Mouse (Mus musculus) MEL (cell line): ENCODE data around the gene Cds2. TPM values are rescaled to one million over a fixed set of nuclear protein-coding genes. Genes with fewer than 3 reads are reported as not detected.

ENCODE experiments used
- DNase-seq: peaks from one replicate; pipeline ENCODE4 v3.0.0; 2011; ENCODE audit warnings: low read depth, low spot score
- H3K27ac ChIP-seq: 2 replicates; pipeline ENCODE4 v1.5.1; 2012; ENCODE audit warnings: low read depth, mild to moderate bottlenecking, control low read depth, low read length, moderate library complexity; ENCODE audit not compliant: control insufficient read depth
- H3K27me3 ChIP-seq, 2 experiments: fragments of 150-350 bp in 1 of 2; sonication (generic) in 1 of 2; 2 replicates each; pipeline ENCODE4 v1.6.1; 2012; ENCODE audit warnings: low read length in 2 of 2, mild to moderate bottlenecking in 2 of 2, improper control_type of control experiment in 1 of 2, moderate library complexity in 1 of 2; ENCODE audit not compliant: insufficient read depth in 2 of 2, control insufficient read depth in 1 of 2
- H3K36me3 ChIP-seq, 2 experiments: 2 replicates each; pipeline ENCODE4 v1.6.1; 2012 to 2014; ENCODE audit warnings: low read length in 2 of 2, improper control_type of control experiment in 1 of 2, inconsistent platforms in 1 of 2, mild to moderate bottlenecking in 1 of 2; ENCODE audit not compliant: insufficient read depth in 2 of 2, control insufficient read depth in 1 of 2
- H3K4me1 ChIP-seq, 2 experiments: fragments of 150-350 bp in 1 of 2; sonication (generic) in 1 of 2; 2 replicates each; pipeline ENCODE4 v1.6.1; 2012; ENCODE audit warnings: low read length in 2 of 2, improper control_type of control experiment in 1 of 2, mild to moderate bottlenecking in 1 of 2; ENCODE audit not compliant: insufficient read depth in 2 of 2, control insufficient read depth in 1 of 2
- H3K4me3 ChIP-seq, 2 experiments: fragments of 150-350 bp in 1 of 2; sonication (generic) in 1 of 2; 2 replicates each; pipeline ENCODE4 v1.5.1; 2012; ENCODE audit warnings: low read depth in 2 of 2, low read length in 2 of 2, mild to moderate bottlenecking in 2 of 2, moderate library complexity in 2 of 2, control low read depth in 1 of 2, improper control_type of control experiment in 1 of 2; ENCODE audit not compliant: control insufficient read depth in 1 of 2, insufficient read depth in 1 of 2
- H3K79me2 ChIP-seq: 2 replicates; pipeline ENCODE4 v1.6.1; 2012; ENCODE audit warnings: mild to moderate bottlenecking, low read length, moderate library complexity; ENCODE audit not compliant: control insufficient read depth, poor library complexity, insufficient read depth
- H3K9ac ChIP-seq: 2 replicates; pipeline ENCODE4 v1.6.1; 2012; ENCODE audit warnings: low read depth, mild to moderate bottlenecking, control low read depth, low read length, moderate library complexity; ENCODE audit not compliant: control insufficient read depth, poor library complexity, severe bottlenecking
- H3K9me3 ChIP-seq: fragments of 150-350 bp; sonication (generic); replicated peaks from 2 replicates; pipeline ENCODE4 v1.6.1; 2012; ENCODE audit warnings: mild to moderate bottlenecking, low read length, improper control_type of control experiment, moderate library complexity; ENCODE audit not compliant: insufficient read depth
- EP300 ChIP-seq, 2 experiments: IDR thresholded peaks; 2 replicates each; pipeline ENCODE4 v1.6.1; 2011; ENCODE audit warnings: improper control_type of control experiment in 2 of 2, low read length in 2 of 2, low read depth in 1 of 2, mild to moderate bottlenecking in 1 of 2
- ETS1 ChIP-seq: IDR thresholded peaks from 2 replicates; pipeline ENCODE4 v1.6.1; 2012; ENCODE audit warnings: low read depth, mild to moderate bottlenecking, inconsistent platforms, low read length, improper control_type of control experiment, moderate library complexity
- GABPA ChIP-seq: IDR thresholded peaks from 2 replicates; pipeline ENCODE4 v1.6.1; 2012; ENCODE audit warnings: low read depth, mild to moderate bottlenecking, inconsistent platforms, low read length, improper control_type of control experiment, moderate library complexity
- HCFC1 ChIP-seq: IDR thresholded peaks from 2 replicates; pipeline ENCODE4 v1.6.1; 2012; ENCODE audit warnings: low read depth, mild to moderate bottlenecking, inconsistent platforms, low read length, improper control_type of control experiment, moderate library complexity
- JUND ChIP-seq: IDR thresholded peaks from 2 replicates; pipeline ENCODE4 v1.6.1; 2011; ENCODE audit warnings: low read depth, mild to moderate bottlenecking, improper control_type of control experiment, low read length
- MAX ChIP-seq: IDR thresholded peaks from 2 replicates; pipeline ENCODE4 v1.6.1; 2011; ENCODE audit warnings: low read length, improper control_type of control experiment
- MAZ ChIP-seq: IDR thresholded peaks from 2 replicates; pipeline ENCODE4 v1.6.1; 2012; ENCODE audit warnings: low read depth, mild to moderate bottlenecking, inconsistent platforms, low read length, improper control_type of control experiment
- MEF2A ChIP-seq: IDR thresholded peaks from 2 replicates; pipeline ENCODE4 v1.6.1; 2014; ENCODE audit warnings: low read depth, mild to moderate bottlenecking, inconsistent platforms, low read length, improper control_type of control experiment; ENCODE audit not compliant: poor library complexity, insufficient replicate concordance, severe bottlenecking; ENCODE audit errors: extremely low read depth
- MXI1 ChIP-seq: IDR thresholded peaks from 2 replicates; pipeline ENCODE4 v1.6.1; 2011; ENCODE audit warnings: mild to moderate bottlenecking, low read depth, low read length, improper control_type of control experiment
- MYB ChIP-seq: IDR thresholded peaks from 2 replicates; pipeline ENCODE4 v1.6.1; 2011; ENCODE audit warnings: mild to moderate bottlenecking, low read depth, low read length, improper control_type of control experiment
- MYC ChIP-seq: IDR thresholded peaks from 2 replicates; pipeline ENCODE4 v1.6.1; 2011; ENCODE audit warnings: low read depth, mild to moderate bottlenecking, low read length, improper control_type of control experiment, moderate library complexity
- NRF1 ChIP-seq: IDR thresholded peaks from 2 replicates; pipeline ENCODE4 v1.6.1; 2014; ENCODE audit warnings: low read depth, mild to moderate bottlenecking, inconsistent platforms, low read length, improper control_type of control experiment, moderate library complexity; ENCODE audit not compliant: poor library complexity, insufficient read depth, severe bottlenecking
- POLR2AphosphoS2 ChIP-seq: IDR thresholded peaks from 2 replicates; pipeline ENCODE4 v1.6.1; 2011; ENCODE audit warnings: low read length, improper control_type of control experiment
- POLR2AphosphoS5 ChIP-seq: IDR thresholded peaks from 2 replicates; pipeline ENCODE4 v1.6.1; 2012; ENCODE audit warnings: low read depth, borderline replicate concordance, mild to moderate bottlenecking, inconsistent platforms, low read length, moderate library complexity, mixed read lengths
- RAD21 ChIP-seq: IDR thresholded peaks from 2 replicates; pipeline ENCODE4 v1.6.1; 2011; ENCODE audit warnings: mild to moderate bottlenecking, low read depth, low read length, improper control_type of control experiment
- RCOR1 ChIP-seq: IDR thresholded peaks from 2 replicates; pipeline ENCODE4 v1.6.1; 2012; ENCODE audit warnings: low read depth, mild to moderate bottlenecking, inconsistent platforms, low read length, improper control_type of control experiment
- SIN3A ChIP-seq: IDR thresholded peaks from 2 replicates; pipeline ENCODE4 v1.6.1; 2012; ENCODE audit warnings: low read length, improper control_type of control experiment, inconsistent platforms
- SMC3 ChIP-seq: IDR thresholded peaks from 2 replicates; pipeline ENCODE4 v1.6.1; 2011; ENCODE audit warnings: low read depth, low read length, improper control_type of control experiment
- TAL1 ChIP-seq: IDR thresholded peaks from 2 replicates; pipeline ENCODE4 v1.6.1; 2012; ENCODE audit warnings: mild to moderate bottlenecking, inconsistent platforms, low read length, moderate library complexity, mixed read lengths
- UBTF ChIP-seq: IDR thresholded peaks from 2 replicates; pipeline ENCODE4 v1.6.1; 2012; ENCODE audit warnings: low read depth, mild to moderate bottlenecking, inconsistent platforms, low read length, improper control_type of control experiment, moderate library complexity, borderline replicate concordance; ENCODE audit not compliant: insufficient read depth
- USF1 ChIP-seq: IDR thresholded peaks from 2 replicates; pipeline ENCODE4 v1.6.1; 2014; ENCODE audit warnings: low read depth, mild to moderate bottlenecking, inconsistent platforms, low read length, improper control_type of control experiment, moderate library complexity
- USF2 ChIP-seq, 2 experiments: IDR thresholded peaks; 2 replicates each; pipeline ENCODE4 v1.6.1; 2011 to 2012; ENCODE audit warnings: improper control_type of control experiment in 2 of 2, low read length in 2 of 2, borderline replicate concordance in 1 of 2, inconsistent platforms in 1 of 2, low read depth in 1 of 2, mild to moderate bottlenecking in 1 of 2; ENCODE audit not compliant: insufficient read depth in 1 of 2
- ZC3H11A ChIP-seq: IDR thresholded peaks from 2 replicates; pipeline ENCODE4 v1.6.1; 2012; ENCODE audit warnings: low read depth, mild to moderate bottlenecking, inconsistent platforms, low read length, improper control_type of control experiment
- ZKSCAN1 ChIP-seq: IDR thresholded peaks from 2 replicates; pipeline ENCODE4 v1.6.1; 2012; ENCODE audit warnings: low read depth, mild to moderate bottlenecking, inconsistent platforms, low read length, improper control_type of control experiment, moderate library complexity
- ZMIZ1 ChIP-seq: IDR thresholded peaks from 2 replicates; pipeline ENCODE4 v1.6.1; 2012; ENCODE audit warnings: low read depth, mild to moderate bottlenecking, inconsistent platforms, low read length, improper control_type of control experiment, moderate library complexity
- polyA plus RNA-seq, 2 experiments: library from polyadenylated mRNA; stranded (reverse) in 1 of 2; unstranded in 1 of 2; fragments of >175 nt in 1 of 2; fragments of >200 nt in 1 of 2; gene quantifications; 2 replicates each; pipeline versions ENCODE4 v1.2.1 to v1.2.4; 2012; ENCODE audit warnings: low replicate concordance in 2 of 2, low read depth in 1 of 2; ENCODE audit not compliant: insufficient read length in 2 of 2, insufficient read depth in 1 of 2, missing spikeins in 1 of 2
- total RNA-seq: library from RNA; depleted of rRNA; stranded (reverse); fragments of 300-350 nt; gene quantifications from 2 replicates; pipeline ENCODE4 v1.2.3, GENCODE M21; 2012

Cds2 gene
- total and polyA plus RNA-seq, 3 experiments, result 8.8 to 28.5 TPM; not detected in 1

GRCm38 (mm10) chr2:132264266-132264710, 1.3 kb downstream of the Cds2 start:
- Histone ChIP-seq H3K9ac (peak overlapping the region; percentile 89), H3K9me3 (no peaks in the 10 kb centered on the region), H3K36me3 (peaks cover 0 to 17% of the 10 kb centered on the region in 2 experiments; a peak in 2 of 4 replicates), H3K4me1 (peaks cover 3 to 14% of the 10 kb centered on the region in 2 experiments; a peak in 3 of 4 replicates), H3K27ac (peak overlapping the region; percentile 32), H3K79me2 (peaks cover 12% of the 10 kb centered on the region), H3K27me3 (no peaks in the 10 kb centered on the region), H3K4me3 (peak overlapping the region; percentile 97)
- TF ChIP-seq MYC, result 0 out of 2 replicates have a peak, but pooled peaks have one; percentile 8
- no peak for TF ChIP-seq SMC3
- DNase-seq, result no peak

- TF ChIP-seq GABPA, result no peak
- no peak for TF ChIP-seq UBTF
- TF ChIP-seq EP300 (IDR thresholded peaks at IDR 0.05; ENCODE audit: low read depth in 1 of 2, low read length in 2 of 2), result peak in 1 of 2 experiments; percentile 39; a peak in 1 of 4 replicates
- TF ChIP-seq USF2 (IDR thresholded peaks at IDR 0.05; ENCODE audit: borderline replicate concordance in 1 of 2, insufficient read depth in 1 of 2, low read depth in 1 of 2, low read length in 2 of 2), result no peak
- TF ChIP-seq MAZ, result no peak
- TF ChIP-seq POLR2AphosphoS5, result no peak
- TF ChIP-seq RCOR1, result 0 out of 2 replicates have a peak, but pooled peaks have one; percentile 8
- TF ChIP-seq TAL1, result no peak
- no peak for TF ChIP-seq JUND
- peak; percentile 99 for TF ChIP-seq MAX
- no peak for TF ChIP-seq POLR2AphosphoS2
- TF ChIP-seq HCFC1, result peak; percentile 40; the same call in 1 of the 2 replicates
- no peak for TF ChIP-seq ZKSCAN1
- no peak for TF ChIP-seq ZMIZ1
- TF ChIP-seq ZC3H11A, result no peak
- peak; percentile 100 for TF ChIP-seq SIN3A
- no peak for TF ChIP-seq RAD21
- TF ChIP-seq MYC, result peak; percentile 92
- TF ChIP-seq ETS1, result peak; percentile 59; the same call in 1 of the 2 replicates
- no peak for TF ChIP-seq MEF2A
- TF ChIP-seq MYB, result 0 out of 2 replicates have a peak, but pooled peaks have one; percentile 9
- TF ChIP-seq SMC3, result no peak
- TF ChIP-seq USF1, result peak; percentile 86
- TF ChIP-seq NRF1, result no peak
- TF ChIP-seq MXI1, result peak; percentile 100
- Histone ChIP-seq H3K36me3 (peaks cover 0 to 19% of the 10 kb centered on the region in 2 experiments; a peak in 2 of 4 replicates), H3K4me3 (peak overlapping the region in 1 of 2 experiments; percentile 5; a peak in 1 of 4 replicates), H3K4me1 (peaks cover 3 to 18% of the 10 kb centered on the region in 2 experiments; a peak in 3 of 4 replicates), H3K9ac (0 out of 2 replicates have a peak overlapping the region, but pooled peaks have one; percentile 15), H3K27ac (peak overlapping the region; percentile 44), H3K9me3 (no peaks in the 10 kb centered on the region), H3K27me3 (no peaks in the 10 kb centered on the region), H3K79me2 (peaks cover 19% of the 10 kb centered on the region)
- DNase-seq, result peak; percentile 92
Observed at GRCm38 (mm10) chr2:132265196-132265595, 2.2 kb downstream of the Cds2 start.
